Mouse (Mus musculus): Measurements from ENCODE around the gene Aldh1a2.

DNA sequence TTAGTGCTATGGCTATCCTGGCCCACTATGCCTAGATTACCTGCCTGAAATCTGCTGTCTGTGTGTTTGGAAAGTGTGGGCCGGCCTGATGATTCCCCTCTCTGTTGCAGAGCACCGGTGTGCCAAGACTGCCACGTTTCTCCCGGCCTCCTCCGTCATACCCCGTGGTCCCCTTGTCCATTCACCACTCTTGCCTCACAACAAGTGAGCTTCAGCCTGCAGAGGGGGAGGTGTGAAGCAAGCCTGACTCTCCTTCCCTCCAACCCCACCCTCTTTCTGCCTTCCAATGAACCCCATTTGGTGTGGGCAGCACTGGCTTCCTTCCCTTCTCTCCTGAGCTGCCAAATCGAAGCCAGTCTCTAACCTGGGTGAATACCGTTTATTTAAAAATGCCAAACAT, 79.9 kb downstream of the Aldh1a2 start:
- no peak for TF ChIP-seq CTCF (IDR thresholded peaks at IDR 0.05; ENCODE audit: control insufficient read depth, insufficient read depth, low read length)
- TF ChIP-seq POLR2A (IDR thresholded peaks at IDR 0.05; ENCODE audit: borderline replicate concordance, control insufficient read depth, low read depth, low read length) = no peak

Data from bone marrow, adult 2 months (tissue).